Mouse (Mus musculus) embryonic facial prominence, embryonic 13.5 days (tissue): ENCODE data around the gene Plekho2. TPM values are rescaled to one million over a fixed set of nuclear protein-coding genes. Genes with fewer than 3 reads are reported as not detected.

Experiments used
- ATAC-seq: fragments of 200-750 bp; cut with Nextera tagmentation; 2 replicates; pipeline ENCODE4 v1.8.0; 2017; ENCODE audit warnings: low read depth; ENCODE audit not compliant: insufficient number of reproducible peaks, insufficient read depth, low FRiP score, low TSS enrichment
- H3K27ac ChIP-seq: fragments of 300-500 bp; sonication (generic); 2 replicates; pipeline ENCODE4 v1.5.1; 2015; ENCODE audit warnings: moderate library complexity, mild to moderate bottlenecking, inconsistent platforms
- H3K27me3 ChIP-seq: fragments of 300-500 bp; sonication (generic); 2 replicates; pipeline ENCODE4 v1.6.1; 2015; ENCODE audit warnings: mild to moderate bottlenecking, inconsistent platforms
- H3K36me3 ChIP-seq: fragments of 300-500 bp; sonication (generic); 2 replicates; pipeline ENCODE4 v1.6.1; 2015; ENCODE audit warnings: mild to moderate bottlenecking, inconsistent platforms
- H3K4me1 ChIP-seq: fragments of 300-500 bp; sonication (generic); 2 replicates; pipeline ENCODE4 v1.6.1; 2015; ENCODE audit warnings: inconsistent platforms
- H3K4me2 ChIP-seq: fragments of 300-500 bp; sonication (generic); 2 replicates; pipeline ENCODE4 v1.6.1; 2015; ENCODE audit warnings: moderate library complexity, mild to moderate bottlenecking, inconsistent platforms
- H3K4me3 ChIP-seq: fragments of 300-500 bp; sonication (generic); 2 replicates; pipeline ENCODE4 v1.5.1; 2015; ENCODE audit warnings: mild to moderate bottlenecking, inconsistent platforms
- H3K9ac ChIP-seq: fragments of 300-500 bp; sonication (generic); 2 replicates; pipeline ENCODE4 v1.6.1; 2015; ENCODE audit warnings: mild to moderate bottlenecking, inconsistent platforms
- H3K9me3 ChIP-seq: fragments of 300-500 bp; sonication (generic); 2 replicates; pipeline ENCODE4 v1.6.1; 2016; ENCODE audit warnings: inconsistent platforms
- WGBS: fragments of 180-500 bp; shearing (Covaris S2); methylation state at CpG from one replicate; pipeline ENCODE4 v1.1.7; 2015; ENCODE audit warnings: mixed read lengths; 5-methylcytosine and 5-hydroxymethylcytosine counted together
- polyA plus RNA-seq: library from polyadenylated mRNA; unstranded; fragments of >200 nt; fragmentation: Nextera tagmentation; extraction: Ambion mirVana; gene quantifications from 2 replicates; pipeline ENCODE4 v1.2.1, GENCODE M21; 2015

Gene Plekho2
- 12.6 TPM in 2 replicates for polyA plus RNA-seq

- no peaks in the 10 kb centered on the region for H3K9me3 ChIP-seq
- H3K4me3 ChIP-seq: peak within 1 kb of the TSS; percentile 67
- peak within 1 kb of the TSS; percentile 82 for H3K27ac ChIP-seq
- H3K4me1 ChIP-seq: peaks cover 50% of the 10 kb centered on the region
- 1% methylated on average over 42 of the region's 45 CpGs for WGBS
- peak within 1 kb of the TSS; percentile 79 for H3K9ac ChIP-seq
- no peaks in the 10 kb centered on the region for H3K36me3 ChIP-seq
- ATAC-seq: peak; percentile 93
- peak within 1 kb of the TSS; percentile 71 for H3K4me2 ChIP-seq
- H3K27me3 ChIP-seq: no peaks in the 10 kb centered on the region
Measured at GRCm38 (mm10) chr9:65579781-65580371, at the start of gene Plekho2. Gene Plekho2 (minus strand): TSS chr9:65580040.

GRCm38 (mm10) chr9:65629025-65629766 is 49.4 kb upstream of the Plekho2 start, which contains the start of gene Rbpms2:
Gene Rbpms2 (plus strand): TSS chr9:65629648.
- under 1% methylated on average over 38 of the region's 40 CpGs for WGBS
- Histone ChIP-seq H3K27me3 (peaks cover 41% of the 10 kb centered on the region), H3K27ac (no peak within 1 kb of the TSS; the same call in 1 of the 2 replicates), H3K9me3 (no peaks in the 10 kb centered on the region), H3K4me1 (peaks cover 16% of the 10 kb centered on the region), H3K4me2 (peak within 1 kb of the TSS; percentile 98), H3K4me3 (peak within 1 kb of the TSS; percentile 74), H3K9ac (peak within 1 kb of the TSS; percentile 78), H3K36me3 (no peaks in the 10 kb centered on the region)
- no peak for ATAC-seq

- Histone ChIP-seq H3K4me1 (peaks cover 5% of the 10 kb centered on the region; the same call in 1 of the 2 replicates), H3K9me3 (no peaks in the 10 kb centered on the region), H3K36me3 (no peaks in the 10 kb centered on the region), H3K4me2 (no peak overlapping the region), H3K9ac (no peak overlapping the region), H3K4me3 (no peak overlapping the region), H3K27ac (no peak overlapping the region), H3K27me3 (peaks cover 21% of the 10 kb centered on the region)
- ATAC-seq: no peak
- 55% methylated on average over 2 of the region's 2 CpGs for WGBS
Measured at GRCm38 (mm10) chr9:65624266-65624665, 44.4 kb upstream of the Plekho2 start.

GRCm38 (mm10) chr9:65622826-65623225 is 43.0 kb upstream of the Plekho2 start:
- Histone ChIP-seq H3K36me3 (no peaks in the 10 kb centered on the region), H3K9ac (no peak overlapping the region), H3K4me3 (no peak overlapping the region), H3K27ac (no peak overlapping the region), H3K27me3 (peaks cover 9% of the 10 kb centered on the region), H3K4me2 (no peak overlapping the region), H3K4me1 (no peaks in the 10 kb centered on the region), H3K9me3 (no peaks in the 10 kb centered on the region)
- no peak for ATAC-seq
- 85% methylated on average over 5 of the region's 5 CpGs for WGBS

- H3K4me1 ChIP-seq: no peaks in the 10 kb centered on the region
- 70% methylated on average over 2 of the region's 2 CpGs for WGBS
- H3K9ac ChIP-seq: no peak overlapping the region
- no peak overlapping the region for H3K4me3 ChIP-seq
- ATAC-seq: no peak
- H3K27ac ChIP-seq: no peak overlapping the region
- H3K36me3 ChIP-seq: no peaks in the 10 kb centered on the region
- H3K9me3 ChIP-seq: no peaks in the 10 kb centered on the region
- H3K27me3 ChIP-seq: no peaks in the 10 kb centered on the region
- H3K4me2 ChIP-seq: no peak overlapping the region
Measured at GRCm38 (mm10) chr9:65621666-65622065, 41.8 kb upstream of the Plekho2 start.

- no peaks in the 10 kb centered on the region for H3K36me3 ChIP-seq
- no peak overlapping the region for H3K27ac ChIP-seq
- no peaks in the 10 kb centered on the region for H3K27me3 ChIP-seq
- H3K4me3 ChIP-seq: no peak overlapping the region
- no peak overlapping the region for H3K9ac ChIP-seq
- no peaks in the 10 kb centered on the region for H3K9me3 ChIP-seq
- WGBS: 91% methylated on average over 4 of the region's 4 CpGs
- no peak for ATAC-seq
- no peak overlapping the region for H3K4me2 ChIP-seq
- H3K4me1 ChIP-seq: no peaks in the 10 kb centered on the region
Measured at GRCm38 (mm10) chr9:65621196-65621595, 41.4 kb upstream of the Plekho2 start.

GRCm38 (mm10) chr9:65619311-65619710 is 39.5 kb upstream of the Plekho2 start:
- no peak overlapping the region for H3K4me3 ChIP-seq
- no peak overlapping the region for H3K4me2 ChIP-seq
- H3K9me3 ChIP-seq: no peaks in the 10 kb centered on the region
- H3K27me3 ChIP-seq: no peaks in the 10 kb centered on the region
- H3K27ac ChIP-seq: no peak overlapping the region
- H3K4me1 ChIP-seq: no peaks in the 10 kb centered on the region
- no peak for ATAC-seq
- H3K9ac ChIP-seq: no peak overlapping the region
- no peaks in the 10 kb centered on the region for H3K36me3 ChIP-seq
- WGBS: 49% methylated on average over 3 of the region's 3 CpGs

- H3K9me3 ChIP-seq: no peaks in the 10 kb centered on the region
- no peaks in the 10 kb centered on the region for H3K36me3 ChIP-seq
- H3K4me1 ChIP-seq: no peaks in the 10 kb centered on the region
- no peaks in the 10 kb centered on the region for H3K27me3 ChIP-seq
- ATAC-seq: no peak
- H3K27ac ChIP-seq: no peak overlapping the region
- 47% methylated on average over 2 of the region's 2 CpGs for WGBS
- no peak overlapping the region for H3K4me2 ChIP-seq
- no peak overlapping the region for H3K9ac ChIP-seq
- H3K4me3 ChIP-seq: no peak overlapping the region
Measured at GRCm38 (mm10) chr9:65613098-65613497, 33.3 kb upstream of the Plekho2 start.

GRCm38 (mm10) chr9:65611969-65612486 is 32.2 kb upstream of the Plekho2 start:
- no peak overlapping the region for H3K4me2 ChIP-seq
- H3K9me3 ChIP-seq: no peaks in the 10 kb centered on the region
- ATAC-seq: no peak
- peaks cover 2% of the 10 kb centered on the region; the same call in 1 of the 2 replicates for H3K4me1 ChIP-seq
- H3K9ac ChIP-seq: no peak overlapping the region
- H3K27me3 ChIP-seq: no peaks in the 10 kb centered on the region
- H3K36me3 ChIP-seq: no peaks in the 10 kb centered on the region
- H3K4me3 ChIP-seq: no peak overlapping the region
- 91% methylated on average over 5 of the region's 5 CpGs for WGBS
- H3K27ac ChIP-seq: no peak overlapping the region

GRCm38 (mm10) chr9:65607120-65607519 is 27.3 kb upstream of the Plekho2 start:
- no peaks in the 10 kb centered on the region for H3K27me3 ChIP-seq
- H3K4me3 ChIP-seq: no peak overlapping the region
- no peak overlapping the region for H3K4me2 ChIP-seq
- H3K4me1 ChIP-seq: peaks cover 17% of the 10 kb centered on the region
- no peak for ATAC-seq
- no peaks in the 10 kb centered on the region for H3K36me3 ChIP-seq
- no peaks in the 10 kb centered on the region for H3K9me3 ChIP-seq
- no peak overlapping the region for H3K9ac ChIP-seq
- 53% methylated on average over 2 of the region's 2 CpGs for WGBS
- H3K27ac ChIP-seq: no peak overlapping the region

- H3K4me3 ChIP-seq: no peak overlapping the region
- H3K4me1 ChIP-seq: peaks cover 17% of the 10 kb centered on the region
- no peaks in the 10 kb centered on the region for H3K36me3 ChIP-seq
- no peak overlapping the region for H3K27ac ChIP-seq
- no peak overlapping the region for H3K4me2 ChIP-seq
- WGBS: 32% methylated on average over 9 of the region's 9 CpGs
- H3K9me3 ChIP-seq: no peaks in the 10 kb centered on the region
- H3K27me3 ChIP-seq: no peaks in the 10 kb centered on the region
- peak overlapping the region; percentile 27; the same call in 1 of the 2 replicates for H3K9ac ChIP-seq
- no peak; the same call in 1 of the 2 replicates for ATAC-seq
Measured at GRCm38 (mm10) chr9:65606321-65607109, 26.7 kb upstream of the Plekho2 start.
